Comparison of ENCODE assay signal across 8 mouse cellular contexts in the genomic region with DNA sequence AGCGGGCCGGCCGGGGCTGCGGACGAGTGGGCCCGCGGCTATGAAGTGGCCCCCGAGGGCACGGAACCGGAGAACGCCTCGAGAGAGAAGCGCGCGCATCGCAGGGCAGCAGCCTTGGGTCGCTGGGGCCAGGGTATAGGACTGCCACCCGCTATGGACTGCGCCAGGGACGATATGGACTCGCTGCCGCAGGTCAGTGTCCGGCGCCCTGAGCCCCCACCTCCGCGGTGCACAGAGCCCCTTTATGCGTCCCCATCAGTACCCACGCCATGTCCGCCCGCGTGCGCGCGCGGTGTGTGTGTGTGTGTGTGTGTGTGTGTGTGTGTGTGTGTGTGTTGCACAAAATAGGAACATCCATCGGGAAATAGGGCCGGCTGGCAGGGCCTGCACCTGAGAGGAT. TPM values are rescaled to one million over a fixed set of nuclear protein-coding genes. Genes with fewer than 3 reads are reported as not detected.
A peak's percentile ranks its signal among the peaks of the same experiment; 100 is the strongest.
DNase-seq lines count a peak whose midpoint lies in the region; ATAC-seq and TF ChIP-seq lines count a peak whose summit lies in the region.

No protein-coding gene starts in this region.

- peak; percentile 0 for DNase-seq in kidney, postnatal 0 days (ENCODE audit: low spot score)
- DNase-seq in kidney, adult 8-10 months = no peak
- no peak for DNase-seq in embryonic facial prominence, embryonic 14.5 days (ENCODE audit: low spot score)
- no peak for DNase-seq in intestine, embryonic 14.5 days (ENCODE audit: low spot score)
- DNase-seq in midbrain, embryonic 14.5 days = peak; percentile 73
- no peak for DNase-seq in urinary bladder, postnatal 14 days (ENCODE audit: low spot score)
- DNase-seq in adrenal gland, postnatal 4 days (ENCODE audit: low spot score in 2 of 2) = no peak
- no peak for DNase-seq in urinary bladder, adult 2 months (ENCODE audit: low spot score)

- peak overlapping the region; percentile 76 for H3K4me2 ChIP-seq in kidney, postnatal 0 days (ENCODE audit: low read length)
- peak overlapping the region; percentile 94 for H3K4me2 ChIP-seq in embryonic facial prominence, embryonic 14.5 days (ENCODE audit: low read depth, low read length)
- peak overlapping the region; percentile 80 for H3K4me2 ChIP-seq in intestine, embryonic 14.5 days (ENCODE audit: low read length)
- peak overlapping the region; percentile 55 for H3K4me2 ChIP-seq in midbrain, embryonic 14.5 days (ENCODE audit: low read length)

- 2% methylated on average over 33 of the region's 37 CpGs for WGBS in kidney, postnatal 0 days
- 3% methylated on average over 22 of the region's 37 CpGs for WGBS in embryonic facial prominence, embryonic 14.5 days
- 2% methylated on average over 37 of the region's 37 CpGs for WGBS in intestine, embryonic 14.5 days
- under 1% methylated on average over 34 of the region's 37 CpGs for WGBS in midbrain, embryonic 14.5 days

- H3K36me3 ChIP-seq in kidney, postnatal 0 days (ENCODE audit: insufficient read depth, low read length) = no peaks in the 10 kb centered on the region
- H3K36me3 ChIP-seq in embryonic facial prominence, embryonic 14.5 days (ENCODE audit: control insufficient read depth, insufficient read depth, low read length) = no peaks in the 10 kb centered on the region
- no peaks in the 10 kb centered on the region for H3K36me3 ChIP-seq in intestine, embryonic 14.5 days (ENCODE audit: control insufficient read depth, insufficient read depth, low read length)
- H3K36me3 ChIP-seq in midbrain, embryonic 14.5 days (ENCODE audit: control insufficient read depth, insufficient read depth, low read length) = no peaks in the 10 kb centered on the region; the same call in 1 of the 2 replicates

- no peak overlapping the region for H3K9ac ChIP-seq in kidney, postnatal 0 days (ENCODE audit: low read depth, low read length)
- H3K9ac ChIP-seq in embryonic facial prominence, embryonic 14.5 days (ENCODE audit: low read depth, low read length) = peak overlapping the region; percentile 70
- 0 out of 2 replicates have a peak overlapping the region, but pooled peaks have one; percentile 20 for H3K9ac ChIP-seq in intestine, embryonic 14.5 days (ENCODE audit: low read length)
- peak overlapping the region; percentile 94 for H3K9ac ChIP-seq in midbrain, embryonic 14.5 days (replicated peaks; ENCODE audit: low read length)

- no peaks in the 10 kb centered on the region for H3K9me3 ChIP-seq in kidney, postnatal 0 days (replicated peaks; ENCODE audit: low read length)
- H3K9me3 ChIP-seq in embryonic facial prominence, embryonic 14.5 days (ENCODE audit: control insufficient read depth, low read length) = no peaks in the 10 kb centered on the region
- no peaks in the 10 kb centered on the region for H3K9me3 ChIP-seq in intestine, embryonic 14.5 days (ENCODE audit: control insufficient read depth, low read length)
- no peaks in the 10 kb centered on the region for H3K9me3 ChIP-seq in midbrain, embryonic 14.5 days (ENCODE audit: control insufficient read depth, low read length)

- H3K27me3 ChIP-seq in kidney, postnatal 0 days (ENCODE audit: insufficient read depth, low read length) = peaks cover 25% of the 10 kb centered on the region
- H3K27me3 ChIP-seq in embryonic facial prominence, embryonic 14.5 days (replicated peaks; ENCODE audit: control insufficient read depth, insufficient read depth, low read length) = peaks cover 43% of the 10 kb centered on the region
- H3K27me3 ChIP-seq in intestine, embryonic 14.5 days (replicated peaks; ENCODE audit: control insufficient read depth, insufficient read depth, low read length) = peaks cover 43% of the 10 kb centered on the region
- H3K27me3 ChIP-seq in midbrain, embryonic 14.5 days (ENCODE audit: control insufficient read depth, insufficient read depth, low read length) = no peaks in the 10 kb centered on the region

- ATAC-seq in kidney, postnatal 0 days (replicated peaks; ENCODE audit: low FRiP score, low read depth) = peak; percentile 25; the same call in 1 of the 2 replicates
- peak; percentile 56; the same call in 1 of the 2 replicates for ATAC-seq in embryonic facial prominence, embryonic 14.5 days (ENCODE audit: low read depth)
- ATAC-seq in intestine, embryonic 14.5 days (replicated peaks; ENCODE audit: low FRiP score, low TSS enrichment, low read depth) = peak; percentile 58; the same call in 1 of the 2 replicates
- ATAC-seq in midbrain, embryonic 14.5 days (ENCODE audit: low FRiP score, low TSS enrichment) = peak; percentile 64

- H3K4me3 ChIP-seq in kidney, postnatal 0 days (replicated peaks; ENCODE audit: low read depth, low read length) = peak overlapping the region; percentile 39
- H3K4me3 ChIP-seq in embryonic facial prominence, embryonic 14.5 days (ENCODE audit: low read depth, low read length) = peak overlapping the region; percentile 53
- H3K4me3 ChIP-seq in intestine, embryonic 14.5 days (ENCODE audit: low read depth, low read length) = peak overlapping the region; percentile 43
- peak overlapping the region; percentile 89 for H3K4me3 ChIP-seq in midbrain, embryonic 14.5 days (replicated peaks; ENCODE audit: low read depth, low read length)

- H3K27ac ChIP-seq in kidney, postnatal 0 days = no peak overlapping the region
- no peak overlapping the region for H3K27ac ChIP-seq in embryonic facial prominence, embryonic 14.5 days (replicated peaks; ENCODE audit: low read depth, low read length)
- no peak overlapping the region for H3K27ac ChIP-seq in intestine, embryonic 14.5 days (ENCODE audit: low read depth)
- H3K27ac ChIP-seq in midbrain, embryonic 14.5 days (replicated peaks; ENCODE audit: low read depth, low read length) = peak overlapping the region; percentile 92

- H3K4me1 ChIP-seq in kidney, postnatal 0 days (replicated peaks; ENCODE audit: insufficient read depth, low read length) = no peaks in the 10 kb centered on the region
- peaks cover 5% of the 10 kb centered on the region; the same call in 1 of the 2 replicates for H3K4me1 ChIP-seq in embryonic facial prominence, embryonic 14.5 days (ENCODE audit: control insufficient read depth, insufficient read depth, low read length)
- no peaks in the 10 kb centered on the region for H3K4me1 ChIP-seq in intestine, embryonic 14.5 days (replicated peaks; ENCODE audit: control insufficient read depth, insufficient read depth, low read length)
- H3K4me1 ChIP-seq in midbrain, embryonic 14.5 days (ENCODE audit: control insufficient read depth, insufficient read depth, low read length) = peaks cover 28% of the 10 kb centered on the region

- no peak for TF ChIP-seq CTCF in kidney, postnatal 0 days (IDR thresholded peaks at IDR 0.05; ENCODE audit: low read depth)

RNA-seq across cellular contexts. Expression of a gene that starts 0.5 kb away (rescaled TPM):
- polyA plus RNA-seq in kidney, postnatal 0 days (2015; fragmentation: Nextera tagmentation; extraction: Ambion mirVana) = 0.08 TPM in 1 of 2 replicates, not detected in the other
- 1.4 and 1.8 TPM in 2 replicates for polyA plus RNA-seq in embryonic facial prominence, embryonic 14.5 days (2014; fragmentation: Nextera tagmentation; extraction: Ambion mirVana)
- 0.48 and 0.50 TPM in 2 replicates for polyA plus RNA-seq in intestine, embryonic 14.5 days (2014; fragmentation: Nextera tagmentation; extraction: Ambion mirVana)
- polyA plus RNA-seq in midbrain, embryonic 14.5 days (2014; fragmentation: Nextera tagmentation; extraction: Ambion mirVana) = 46.6 and 49.6 TPM in 2 replicates
- 1 to 10 TPM; 4.5 to 5.6 TPM for total RNA-seq in adrenal gland, postnatal 4 days (2021)
- 0.03 TPM in 1 of 2 replicates, not detected in the other for polyA plus RNA-seq in urinary bladder, adult 2 months (2012; rRNA removed)

Comparison
In these comparisons a context has a peak if more than half of its experiments do, and no peak if none do; other contexts are left out.
1. DNase-seq: peak in kidney, postnatal 0 days (single experiment) and midbrain, embryonic 14.5 days (single experiment); none in kidney, adult 8-10 months (0 of 2), embryonic facial prominence, embryonic 14.5 days (single experiment), intestine, embryonic 14.5 days (single experiment), urinary bladder, postnatal 14 days (single experiment), adrenal gland, postnatal 4 days (0 of 2) and urinary bladder, adult 2 months (single experiment).
2. H3K4me3 ChIP-seq: peak in every context shown above with its lines; median percentile 89 in midbrain, embryonic 14.5 days; 53 in embryonic facial prominence, embryonic 14.5 days; 43 in intestine, embryonic 14.5 days; 39 in kidney, postnatal 0 days.
3. RNA of a gene that starts 0.5 kb away (polyA plus RNA-seq): 46.6 to 49.6 TPM in midbrain, embryonic 14.5 days; 1.4 to 1.8 TPM in embryonic facial prominence, embryonic 14.5 days, 0.48 to 0.50 TPM in intestine, embryonic 14.5 days, 0.08 TPM in kidney, postnatal 0 days and 0.03 TPM in urinary bladder, adult 2 months; every median in the first group is over 10 times any median in the second.
4. Peak in every context shown above with its lines, with median percentiles within 50 percentile points of each other: ATAC-seq and H3K4me2 ChIP-seq.